Mouse (Mus musculus): Measurements from ENCODE around the gene Yaf2.

GRCm38 (mm10) chr15:93325360-93325759, 11.4 kb downstream of the Yaf2 start:
- TF ChIP-seq CTCF (IDR thresholded peaks at IDR 0.05; ENCODE audit: control insufficient read depth, insufficient read depth, low read length): no peak
- TF ChIP-seq POLR2A (IDR thresholded peaks at IDR 0.05; ENCODE audit: borderline replicate concordance, control insufficient read depth, low read depth, low read length): no peak
